Mouse (Mus musculus): ENCODE measurements at regions not wholly inside any gene's neighbourhood (a gene's known extent, or its start where the extent isn't known, plus 50 kb on each side); places are given as distances from the start of the nearest gene placed in this dataset.

GRCm38 (mm10) chr4:7688516-7688915, 550.3 kb downstream of the Car8 start:
- Histone ChIP-seq H3K9me3 (replicated peaks; ENCODE audit: low read length) (no peaks in the 10 kb centered on the region), H3K79me2 (replicated peaks; ENCODE audit: control insufficient read depth, extremely low read depth, insufficient read depth, poor library complexity, severe bottlenecking) (no peaks in the 10 kb centered on the region), H3K4me3 (replicated peaks in 1 of 3; ENCODE audit: low read depth in 2 of 3, low read length in 2 of 3, poor library complexity in 1 of 3) (no peak overlapping the region), H3K4me2 (ENCODE audit: insufficient read depth, low read depth, poor library complexity, severe bottlenecking) (peak overlapping the region; percentile 56; the same call in 1 of the 2 replicates), H3K27me3 (replicated peaks) (no peaks in the 10 kb centered on the region), H3K36me3 (replicated peaks in 1 of 2; ENCODE audit: control insufficient read depth in 1 of 2, insufficient read depth in 1 of 2, low read length in 1 of 2) (no peaks in the 10 kb centered on the region), H3K9ac (ENCODE audit: insufficient read depth, low read depth) (no peak overlapping the region), H3K4me1 (ENCODE audit: control insufficient read depth in 1 of 2, insufficient read depth in 2 of 2) (no peaks in the 10 kb centered on the region), H3K27ac (ENCODE audit: insufficient read depth, low read depth) (no peak overlapping the region)
- dilution Hi-C loops (cut with MboI; ENCODE audit: extremely low pct_ligation_motif_present, extremely low pct_unique_long_range_greater_than_20kb, low sequenced_read_pairs) (no loop called here), in situ Hi-C loops (cut with MboI; ENCODE audit: low pct_ligation_motif_present, low pct_unique_long_range_greater_than_20kb, low sequenced_read_pairs) (no loop called here)
- DNase-seq (ENCODE audit: extremely low read depth): no peak
- TF ChIP-seq ZC3H11A (IDR thresholded peaks at IDR 0.05; ENCODE audit: low read depth, low read length) (no peak), ZMIZ1 (IDR thresholded peaks at IDR 0.05; ENCODE audit: low read depth, low read length) (no peak), RCOR1 (conservative IDR thresholded peaks at IDR 0.05; ENCODE audit: low read depth, low read length) (no peak), IRF4 (IDR thresholded peaks at IDR 0.05; ENCODE audit: low read depth, low read length) (no peak), EP300 (IDR thresholded peaks at IDR 0.05; ENCODE audit: low read length) (no peak), MEF2A (IDR thresholded peaks at IDR 0.05; ENCODE audit: borderline replicate concordance, low read depth, low read length) (no peak), SIN3A (IDR thresholded peaks at IDR 0.05; ENCODE audit: low read length) (no peak), UBTF (IDR thresholded peaks at IDR 0.05; ENCODE audit: low read depth, low read length) (no peak), POLR2AphosphoS2 (IDR thresholded peaks at IDR 0.05; ENCODE audit: low read depth, low read length) (no peak), ZNF384 (IDR thresholded peaks at IDR 0.05; ENCODE audit: low read depth, low read length) (no peak), TCF12 (IDR thresholded peaks at IDR 0.05; ENCODE audit: low read depth, low read length) (no peak), ZKSCAN1 (IDR thresholded peaks at IDR 0.05; ENCODE audit: borderline replicate concordance, low read depth, low read length) (no peak), MYC (IDR thresholded peaks at IDR 0.05; ENCODE audit: low read depth, low read length) (no peak), SMC3 (IDR thresholded peaks at IDR 0.05; ENCODE audit: low read depth, low read length) (no peak), GABPA (IDR thresholded peaks at IDR 0.05; ENCODE audit: insufficient replicate concordance, low read depth, low read length) (no peak), KAT2A (IDR thresholded peaks at IDR 0.05; ENCODE audit: insufficient replicate concordance, low read length) (no peak), USF1 (IDR thresholded peaks at IDR 0.05; ENCODE audit: low read depth, low read length) (no peak), JUN (IDR thresholded peaks at IDR 0.05; ENCODE audit: insufficient read depth, low read depth, low read length) (no peak)

- Histone ChIP-seq H3K4me1 (ENCODE audit: control insufficient read depth in 1 of 2, insufficient read depth in 2 of 2) (no peaks in the 10 kb centered on the region), H3K9me3 (replicated peaks; ENCODE audit: low read length) (no peaks in the 10 kb centered on the region), H3K79me2 (replicated peaks; ENCODE audit: control insufficient read depth, extremely low read depth, insufficient read depth, poor library complexity, severe bottlenecking) (no peaks in the 10 kb centered on the region), H3K27ac (ENCODE audit: insufficient read depth, low read depth) (no peak overlapping the region), H3K27me3 (replicated peaks) (no peaks in the 10 kb centered on the region), H3K9ac (ENCODE audit: insufficient read depth, low read depth) (no peak overlapping the region), H3K36me3 (replicated peaks in 1 of 2; ENCODE audit: control insufficient read depth in 1 of 2, insufficient read depth in 1 of 2, low read length in 1 of 2) (no peaks in the 10 kb centered on the region), H3K4me3 (replicated peaks in 1 of 3; ENCODE audit: low read depth in 2 of 3, low read length in 2 of 3, poor library complexity in 1 of 3) (no peak overlapping the region), H3K4me2 (ENCODE audit: insufficient read depth, low read depth, poor library complexity, severe bottlenecking) (no peak overlapping the region)
- dilution Hi-C loops (cut with MboI; ENCODE audit: extremely low pct_ligation_motif_present, extremely low pct_unique_long_range_greater_than_20kb, low sequenced_read_pairs): no loop called here
- no peak for TF ChIP-seq ELF1 (IDR thresholded peaks at IDR 0.05; ENCODE audit: low read depth, low read length)
- TF ChIP-seq CTCF (conservative IDR thresholded peaks at IDR 0.05 in 1 of 2, IDR thresholded peaks at IDR 0.05 in 1 of 2; ENCODE audit: low read depth in 2 of 2, low read length in 2 of 2): peak in 1 of 2 experiments; percentile 25; a peak in 1 of 4 replicates
- no peak for TF ChIP-seq TBP (conservative IDR thresholded peaks at IDR 0.05; ENCODE audit: low read depth, low read length)
- peak; percentile 38 for TF ChIP-seq SMC3 (IDR thresholded peaks at IDR 0.05; ENCODE audit: low read depth, low read length)
- peak; percentile 33 for TF ChIP-seq RAD21 (IDR thresholded peaks at IDR 0.05; ENCODE audit: low read depth, low read length)
- in situ Hi-C loops (cut with MboI; ENCODE audit: low pct_ligation_motif_present, low pct_unique_long_range_greater_than_20kb, low sequenced_read_pairs): no loop called here
- DNase-seq (ENCODE audit: extremely low read depth): peak; percentile 1
These were observed 551.6 kb downstream of the Car8 start for GRCm38 (mm10) chr4:7687231-7687630.

All from CH12.LX (cell line).